10 mouse cellular contexts compared by ENCODE assay signal in genomic region chr5:67101793-67102600, GRCm38 (mm10). TPM values are rescaled to one million over a fixed set of nuclear protein-coding genes. Genes with fewer than 3 reads are reported as not detected.
A peak's percentile ranks its signal among the peaks of the same experiment; 100 is the strongest.
DNase-seq lines count a peak whose midpoint lies in the region; ATAC-seq lines count a peak whose summit lies in the region.
"Had no signal": no experiment of that assay in that cellular context is flagged by ENCODE, and none has a peak within 500 bp of the region (broad histone marks: within the 10 kb centered on the region; RNA-seq: fewer than 3 reads in every experiment).

No protein-coding gene starts in this region.

- peaks cover 95% of the 10 kb centered on the region for H3K27me3 ChIP-seq in limb, embryonic 13.5 days

- ATAC-seq in limb, embryonic 13.5 days (ENCODE audit: low FRiP score, low read depth): peak; percentile 13; the same call in 1 of the 2 replicates
- ATAC-seq in frontal cortex, adult (ENCODE audit: low TSS enrichment): no peak
- no peak for ATAC-seq in inflammation-experienced regulatory T-cells, adult 6 months

- peaks cover 9% of the 10 kb centered on the region for H3K4me1 ChIP-seq in limb, embryonic 13.5 days

- peak; percentile 17 for DNase-seq in gastrocnemius, postnatal 10 days
- no peak for DNase-seq in gastrocnemius, adult 8-10 months (ENCODE audit: low spot score in 2 of 2)
- DNase-seq in testis, postnatal 10 days (ENCODE audit: low spot score): peak; percentile 44
- no peak for DNase-seq in testis, postnatal 14 days (ENCODE audit: low spot score)
- DNase-seq in yolk sac, embryonic 10.5 days (ENCODE audit: low spot score): peak; percentile 22
- DNase-seq: kidney, adult 11 months had no signal

- H3K4me2 ChIP-seq in limb, embryonic 13.5 days (replicated peaks): no peak overlapping the region

- no peaks in the 10 kb centered on the region for H3K36me3 ChIP-seq in limb, embryonic 13.5 days

- H3K9ac ChIP-seq in limb, embryonic 13.5 days: no peak overlapping the region

- WGBS in limb, embryonic 13.5 days: 4% methylated on average over 28 of the region's 28 CpGs

- H3K9me3 ChIP-seq in limb, embryonic 13.5 days: no peaks in the 10 kb centered on the region

- no peak overlapping the region for H3K4me3 ChIP-seq in limb, embryonic 13.5 days

- H3K27ac ChIP-seq in limb, embryonic 13.5 days: no peak overlapping the region

RNA-seq across cellular contexts. Expression of gene Phox2b, which starts 2.9 kb away (rescaled TPM):
- total RNA-seq in gastrocnemius, postnatal 10 days (2021): not detected
- total RNA-seq in gastrocnemius, adult 8-10 months (2022): not detected
- 0.05 TPM in 1 of 2 replicates, not detected in the other for polyA plus RNA-seq in limb, embryonic 13.5 days (2015; fragmentation: Nextera tagmentation; extraction: Ambion mirVana)
- under 1 TPM in 1 of 3 experiments, not detected in 2; 0.24 TPM for polyA plus RNA-seq in inflammation-experienced regulatory T-cells, adult 6 months (2017; shearing (Covaris generic))
- polyA plus RNA-seq: C2C12 had no signal

Comparison
In these comparisons a context has a peak if more than half of its experiments do, and no peak if none do; other contexts are left out.
1. DNase-seq: peak in gastrocnemius, postnatal 10 days (single experiment), testis, postnatal 10 days (single experiment) and yolk sac, embryonic 10.5 days (single experiment); none in gastrocnemius, adult 8-10 months (0 of 2) and testis, postnatal 14 days (single experiment).